Mouse (Mus musculus): ENCODE measurements around the gene Zfp652. TPM values are rescaled to one million over a fixed set of nuclear protein-coding genes. Genes with fewer than 3 reads are reported as not detected.
A peak's percentile ranks its signal among the peaks of the same experiment; 100 is the strongest.

The Zfp652 gene
- total RNA-seq, 2 experiments from 2014 or later, result 48.7 to 49.6 TPM

DNA sequence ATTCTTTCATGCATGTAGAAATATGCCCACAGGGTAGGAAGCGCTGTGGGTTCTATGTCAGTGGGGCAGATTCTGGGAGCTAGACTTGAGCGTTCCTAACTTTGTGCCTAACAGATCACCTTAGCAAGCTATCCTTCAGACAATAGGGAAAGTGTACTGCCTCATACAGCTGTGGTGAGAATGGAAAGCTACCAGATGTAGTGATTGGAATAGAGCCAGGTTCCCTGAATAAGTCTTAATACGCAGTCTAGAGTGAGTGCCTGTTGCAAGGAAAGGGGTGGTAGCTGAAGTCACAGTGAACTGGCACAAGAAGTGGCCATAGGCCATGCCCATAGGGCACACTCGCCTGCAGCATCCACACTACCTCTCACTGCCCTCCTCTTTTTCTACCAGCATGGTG lies 50.5 kb downstream of the Zfp652 start:
- no peak for DNase-seq (ENCODE audit: low spot score in 2 of 2)

DNA sequence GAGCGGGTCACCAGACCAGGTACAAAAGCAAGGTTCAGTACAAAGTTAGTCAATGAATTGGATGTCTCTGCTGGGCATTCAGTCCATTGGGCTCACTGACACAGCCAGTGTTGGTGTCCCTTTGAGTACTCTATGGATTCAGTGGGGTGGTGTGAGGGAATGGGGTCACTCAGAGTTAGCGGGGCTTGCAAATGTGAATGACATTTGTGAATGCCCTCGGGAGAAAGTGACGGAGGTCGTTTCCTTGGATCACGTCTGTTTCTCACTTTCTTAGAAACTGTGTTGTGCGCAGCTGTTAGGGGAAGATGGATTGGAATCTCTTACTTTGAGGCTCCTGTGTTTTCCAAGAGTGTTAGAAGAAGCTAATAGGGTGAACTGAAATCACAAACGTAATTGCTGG lies 52.3 kb downstream of the Zfp652 start:
- DNase-seq (ENCODE audit: low spot score in 2 of 2), result no peak

- no peak for DNase-seq (ENCODE audit: low spot score in 2 of 2)
These were observed 52.9 kb downstream of the Zfp652 start for GRCm38 (mm10) chr11:95765334-95765733.

- DNase-seq (ENCODE audit: low spot score in 2 of 2), result no peak
These were observed 55.8 kb downstream of the Zfp652 start for GRCm38 (mm10) chr11:95768244-95768643.

DNA sequence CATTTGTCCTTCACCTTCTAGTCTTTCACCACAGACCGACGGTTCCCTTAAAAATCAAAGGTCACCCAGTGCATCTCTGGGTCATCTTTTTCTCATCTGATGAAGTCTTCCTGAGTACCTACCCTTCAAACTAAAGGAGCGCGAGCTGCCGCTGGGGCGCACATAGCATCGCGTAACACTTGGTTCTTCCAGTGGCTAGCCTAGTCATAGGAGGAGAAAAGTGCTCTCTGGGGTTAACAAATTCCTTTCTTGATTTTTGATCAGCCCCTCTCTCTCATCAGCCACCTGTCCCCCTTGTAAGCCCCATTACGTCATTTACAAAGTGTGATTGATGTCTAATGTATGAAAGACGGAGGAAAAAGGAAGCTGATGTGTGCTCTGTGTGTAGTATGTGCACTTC lies 56.7 kb downstream of the Zfp652 start:
- DNase-seq (ENCODE audit: low spot score in 2 of 2), result no peak

- peak in 1 of 2 experiments; percentile 28 for DNase-seq (ENCODE audit: low spot score in 2 of 2)
These were observed 58.4 kb downstream of the Zfp652 start for GRCm38 (mm10) chr11:95770720-95771364.

DNA sequence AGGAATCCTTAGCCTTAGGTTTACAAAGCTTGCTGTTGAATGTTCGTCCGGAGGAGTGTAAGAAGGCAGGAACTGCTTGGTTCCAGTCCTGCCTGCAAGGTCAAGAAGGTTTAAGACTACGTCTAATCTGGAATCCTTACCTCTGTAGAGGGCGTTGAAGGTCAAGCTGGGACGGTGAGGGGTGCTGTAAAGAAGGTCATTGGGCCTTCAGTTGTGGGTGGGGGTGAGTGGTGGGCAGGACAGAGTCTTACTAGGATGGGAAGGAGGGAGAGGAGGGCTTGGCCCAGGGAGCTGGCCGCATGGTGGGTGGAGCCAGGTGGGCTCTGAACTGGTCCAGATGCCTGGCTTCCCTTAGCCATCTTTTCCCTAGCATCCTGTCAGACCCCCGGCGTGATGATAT lies 59.2 kb downstream of the Zfp652 start:
- no peak for DNase-seq (ENCODE audit: low spot score in 2 of 2)

DNA sequence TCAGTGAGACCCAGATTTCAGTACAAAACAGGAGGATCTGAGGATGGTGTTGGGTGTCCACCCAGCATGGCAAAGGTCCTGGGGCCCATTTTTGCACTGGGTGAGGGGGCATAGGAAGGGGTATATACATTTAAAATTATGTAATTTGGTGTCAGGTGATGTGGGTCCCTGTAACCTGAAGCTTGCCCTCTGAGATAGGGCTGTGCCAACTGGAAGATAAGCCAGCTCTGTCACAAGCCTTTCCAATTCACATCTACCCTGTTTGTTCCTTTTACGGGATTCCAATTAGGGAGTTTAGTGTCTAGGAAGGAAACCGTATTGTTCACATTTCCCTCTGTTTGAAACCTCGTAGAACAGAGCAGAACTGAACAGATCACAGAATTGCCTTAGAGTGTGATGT lies 60.8 kb downstream of the Zfp652 start:
- DNase-seq (ENCODE audit: low spot score in 2 of 2), result no peak

DNA sequence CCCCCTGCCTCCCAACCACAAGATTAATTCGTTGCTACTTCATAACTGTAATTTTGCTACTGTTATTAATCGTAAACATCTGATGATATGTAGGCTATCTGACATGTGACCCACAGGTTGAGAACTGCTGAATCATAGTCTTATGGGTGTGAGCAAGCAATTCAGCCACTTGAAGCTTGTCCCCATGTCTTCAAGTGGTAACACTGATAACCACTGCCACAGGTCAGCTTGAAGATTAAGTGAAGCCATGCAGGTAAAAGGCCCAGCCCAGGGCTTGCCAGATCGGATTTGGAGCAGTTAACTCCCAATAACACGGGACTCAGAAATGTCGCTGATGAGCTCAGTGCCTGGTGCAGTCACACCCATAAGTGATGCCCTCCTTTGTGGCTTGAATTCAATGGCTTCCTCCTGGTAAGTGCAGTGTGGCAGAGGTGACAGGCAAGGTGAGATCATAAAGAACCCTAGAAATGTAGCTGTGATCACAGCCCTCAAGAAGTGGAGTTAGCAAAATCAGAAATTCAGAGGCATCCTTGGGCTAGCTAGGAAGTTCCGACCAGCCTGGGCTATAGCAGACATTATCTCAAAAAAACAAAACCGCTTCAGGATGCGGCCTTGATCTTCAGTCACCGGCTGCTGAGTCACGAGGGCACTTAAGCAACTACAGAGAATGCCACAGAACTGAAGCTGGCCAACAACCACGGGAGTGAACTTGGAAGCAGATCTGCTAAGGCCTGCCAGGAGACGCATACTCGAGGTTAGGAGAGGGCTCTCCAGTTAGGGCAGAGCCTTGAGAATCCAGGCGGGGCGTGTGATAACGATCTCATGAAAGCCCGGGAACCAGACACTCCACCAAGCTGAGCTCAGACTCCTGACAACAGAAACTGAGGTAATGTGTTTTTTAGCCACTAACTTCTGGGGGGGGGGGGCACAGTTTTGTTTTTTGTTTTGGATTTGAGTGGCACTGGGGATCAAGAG lies 65.1 kb downstream of the Zfp652 start:
- no peak for DNase-seq (ENCODE audit: low spot score in 2 of 2)

DNA sequence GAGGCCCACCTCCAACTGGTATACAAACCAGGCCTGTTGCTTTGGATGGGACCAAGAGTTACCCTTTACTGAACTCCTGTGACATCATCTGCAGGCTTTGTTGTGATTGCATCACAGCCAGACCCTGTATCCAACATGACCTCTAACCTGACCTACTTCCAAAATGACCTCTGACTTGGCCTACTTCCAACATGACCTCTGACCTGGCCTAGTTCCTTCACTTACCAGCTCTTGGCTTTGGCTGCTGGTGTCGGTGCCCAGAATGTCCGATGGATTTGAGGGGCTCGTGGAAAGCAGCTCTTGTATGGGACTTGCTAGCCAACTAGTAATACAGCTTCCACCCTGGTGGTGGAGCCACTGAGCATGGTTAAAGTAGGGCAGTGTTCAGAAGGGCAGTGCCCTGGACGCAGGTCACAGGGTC lies 66.4 kb downstream of the Zfp652 start:
- DNase-seq (ENCODE audit: low spot score in 2 of 2), result no peak

GRCm38 (mm10) chr11:95779366-95779765 lies 66.9 kb downstream of the Zfp652 start:
- no peak for DNase-seq (ENCODE audit: low spot score in 2 of 2)

- no peak for DNase-seq (ENCODE audit: low spot score in 2 of 2)
These were observed 68.0 kb downstream of the Zfp652 start for GRCm38 (mm10) chr11:95780480-95780879.

GRCm38 (mm10) chr11:95781557-95781956 lies 69.1 kb downstream of the Zfp652 start:
- no peak for DNase-seq (ENCODE audit: low spot score in 2 of 2)

DNA sequence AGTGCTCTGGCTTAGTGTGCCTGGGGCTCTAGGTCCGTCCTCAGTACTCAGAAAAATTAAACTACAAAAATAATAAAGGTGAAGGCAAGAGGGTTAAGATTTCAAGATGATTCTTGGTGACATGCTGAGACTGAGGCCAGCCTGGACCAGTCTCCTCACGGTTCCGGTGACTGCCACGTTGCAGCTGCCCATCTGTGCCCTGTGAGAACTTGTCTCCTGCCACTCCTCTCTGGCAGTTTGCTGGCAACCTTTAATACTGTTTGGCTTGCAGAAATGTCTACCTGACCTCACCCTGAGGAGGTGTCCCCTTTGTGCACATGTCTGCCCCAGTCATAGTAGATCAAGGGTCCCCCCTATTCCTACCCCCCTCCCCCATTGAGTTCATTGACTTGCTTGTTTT lies 71.0 kb downstream of the Zfp652 start:
- no peak for DNase-seq (ENCODE audit: low spot score in 2 of 2)

GRCm38 (mm10) chr11:95783958-95784357 lies 71.5 kb downstream of the Zfp652 start:
- DNase-seq (ENCODE audit: low spot score in 2 of 2), result no peak

- DNase-seq (ENCODE audit: low spot score in 2 of 2), result no peak
These were observed 73.2 kb downstream of the Zfp652 start for GRCm38 (mm10) chr11:95785675-95786074.

GRCm38 (mm10) chr11:95786511-95786910 lies 74.0 kb downstream of the Zfp652 start:
- no peak for DNase-seq (ENCODE audit: low spot score in 2 of 2)

GRCm38 (mm10) chr11:95789451-95789891 lies 77.0 kb downstream of the Zfp652 start:
- no peak for DNase-seq (ENCODE audit: low spot score in 2 of 2)

GRCm38 (mm10) chr11:95791787-95792186 lies 79.3 kb downstream of the Zfp652 start:
- peak; percentile 57 to 82 for DNase-seq (ENCODE audit: low spot score in 2 of 2)

GRCm38 (mm10) chr11:95792950-95793509 lies 80.6 kb downstream of the Zfp652 start:
- DNase-seq (ENCODE audit: low spot score in 2 of 2), result no peak

GRCm38 (mm10) chr11:95794201-95794600 lies 81.7 kb downstream of the Zfp652 start:
- DNase-seq (ENCODE audit: low spot score in 2 of 2), result no peak

DNA sequence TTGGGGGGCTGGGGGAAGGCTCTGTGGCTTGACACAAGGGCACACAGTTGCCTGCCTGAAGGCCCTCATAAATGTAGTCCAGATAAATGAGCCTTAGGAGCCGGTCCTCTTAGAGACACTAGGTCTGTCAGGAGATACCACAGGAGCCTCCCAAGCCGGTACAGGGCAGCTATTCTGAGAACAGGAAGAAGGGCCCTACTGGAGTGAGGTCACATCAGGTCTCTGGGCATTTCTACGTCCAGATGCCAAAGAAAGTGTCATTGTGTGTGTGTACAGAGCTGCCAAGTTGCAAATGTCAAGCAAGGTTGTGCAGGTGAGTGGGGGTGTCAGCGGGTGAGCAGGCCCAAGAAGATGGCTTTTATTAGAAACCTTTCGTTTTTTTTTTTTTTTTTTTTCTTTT lies 83.1 kb downstream of the Zfp652 start:
- no peak for DNase-seq (ENCODE audit: low spot score in 2 of 2)
